Mouse (Mus musculus): ENCODE measurements around the gene 1700001P01Rik.
"Not testable (repeated sequence)": the region's sequence is repeated elsewhere in the genome, so short reads cannot be mapped to it uniquely, and the experiment has no call there.

The 1700001P01Rik gene

GRCm38 (mm10) chr11:97793165-97793564 is 17.4 kb upstream of the 1700001P01Rik start:
- peak; percentile 94 for DNase-seq (ENCODE audit: low read depth)

DNA sequence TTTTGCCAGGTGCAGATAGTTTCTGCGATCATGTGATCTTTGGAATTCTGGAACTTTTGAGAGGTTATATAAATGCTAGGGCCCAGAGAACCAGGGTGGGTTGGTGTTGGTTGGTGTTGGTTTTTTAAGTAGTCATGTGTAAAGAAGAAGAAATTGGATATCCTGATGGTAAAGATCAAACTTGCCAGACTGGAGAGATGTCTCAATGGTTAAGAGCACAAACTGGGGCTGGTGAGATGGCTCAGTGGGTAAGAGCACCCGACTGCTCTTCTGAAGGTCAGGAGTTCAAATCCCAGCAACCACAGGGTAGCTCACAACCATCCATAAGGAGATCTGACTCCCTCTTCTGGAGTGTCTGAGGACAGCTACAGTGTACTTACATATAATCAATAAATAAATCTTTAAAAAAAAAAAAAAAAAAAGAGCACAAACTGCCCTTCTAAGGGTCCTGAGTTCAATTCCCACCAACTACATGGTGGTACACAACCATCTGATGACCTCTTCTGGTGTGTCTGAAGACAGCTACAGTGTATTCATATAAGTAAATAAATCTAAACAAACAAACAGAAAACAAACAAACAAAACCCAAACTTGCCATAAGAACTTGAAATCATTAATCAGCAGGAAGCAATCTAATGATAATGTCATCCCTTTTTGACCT is 15.2 kb upstream of the 1700001P01Rik start:
- not testable (repeated sequence) for DNase-seq (ENCODE audit: low read depth)

DNA sequence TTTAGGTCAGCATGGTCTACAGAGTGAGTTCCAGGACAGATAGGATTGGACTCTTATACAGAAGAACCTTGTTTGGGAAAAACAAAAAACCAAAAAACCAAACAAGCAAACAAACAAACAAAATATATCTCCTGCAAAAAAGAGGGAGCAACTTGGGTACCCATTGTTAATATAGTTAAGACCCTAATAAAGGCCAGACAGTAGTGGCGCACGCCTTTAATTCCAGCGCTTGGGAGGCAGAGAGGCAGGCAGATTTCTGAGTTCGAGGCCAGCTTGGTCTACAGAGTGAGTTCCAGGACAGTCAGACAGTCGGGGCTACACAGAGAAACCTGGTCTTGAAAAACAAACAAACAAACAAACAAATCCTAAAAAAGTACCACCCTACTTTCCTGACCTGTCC is 14.0 kb upstream of the 1700001P01Rik start:
- no peak for DNase-seq (ENCODE audit: low read depth)

DNA sequence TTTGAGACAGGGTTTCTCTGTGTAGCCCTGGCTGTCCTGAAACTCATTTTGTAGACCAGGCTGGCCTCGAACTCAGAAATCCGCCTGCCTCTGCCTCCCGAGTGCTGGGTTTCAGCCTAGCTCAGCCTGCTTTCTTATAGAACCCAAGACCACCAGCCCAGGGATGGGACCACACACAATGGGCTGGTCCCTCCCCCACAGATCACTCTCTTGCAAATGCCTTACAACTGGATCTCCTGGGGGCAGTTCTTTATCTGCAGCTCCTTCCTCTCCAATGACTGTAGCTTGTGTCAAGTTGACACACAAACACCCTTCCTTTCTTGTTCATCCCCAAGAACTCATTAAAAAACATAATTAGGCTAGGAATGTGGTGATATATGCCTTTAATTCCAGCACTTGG is 12.2 kb upstream of the 1700001P01Rik start:
- DNase-seq (ENCODE audit: low read depth), result no peak

DNA sequence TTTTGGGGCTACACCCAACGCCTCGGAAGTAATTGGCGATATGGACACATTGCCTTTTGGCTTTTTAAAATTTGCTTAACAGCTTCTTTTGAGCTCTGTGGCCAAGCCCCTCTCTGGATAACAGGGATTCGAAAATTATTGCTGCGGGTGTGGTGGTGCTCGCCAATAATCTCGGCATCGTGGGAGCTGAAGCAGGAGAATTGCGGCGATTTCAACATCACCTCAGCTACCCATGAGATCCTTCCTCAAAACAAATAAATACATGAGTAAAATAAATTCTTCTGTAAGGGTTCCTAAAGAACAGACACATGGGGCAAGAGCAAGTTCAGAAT is 6.8 kb upstream of the 1700001P01Rik start:
- DNase-seq (ENCODE audit: low read depth), result no peak

DNA sequence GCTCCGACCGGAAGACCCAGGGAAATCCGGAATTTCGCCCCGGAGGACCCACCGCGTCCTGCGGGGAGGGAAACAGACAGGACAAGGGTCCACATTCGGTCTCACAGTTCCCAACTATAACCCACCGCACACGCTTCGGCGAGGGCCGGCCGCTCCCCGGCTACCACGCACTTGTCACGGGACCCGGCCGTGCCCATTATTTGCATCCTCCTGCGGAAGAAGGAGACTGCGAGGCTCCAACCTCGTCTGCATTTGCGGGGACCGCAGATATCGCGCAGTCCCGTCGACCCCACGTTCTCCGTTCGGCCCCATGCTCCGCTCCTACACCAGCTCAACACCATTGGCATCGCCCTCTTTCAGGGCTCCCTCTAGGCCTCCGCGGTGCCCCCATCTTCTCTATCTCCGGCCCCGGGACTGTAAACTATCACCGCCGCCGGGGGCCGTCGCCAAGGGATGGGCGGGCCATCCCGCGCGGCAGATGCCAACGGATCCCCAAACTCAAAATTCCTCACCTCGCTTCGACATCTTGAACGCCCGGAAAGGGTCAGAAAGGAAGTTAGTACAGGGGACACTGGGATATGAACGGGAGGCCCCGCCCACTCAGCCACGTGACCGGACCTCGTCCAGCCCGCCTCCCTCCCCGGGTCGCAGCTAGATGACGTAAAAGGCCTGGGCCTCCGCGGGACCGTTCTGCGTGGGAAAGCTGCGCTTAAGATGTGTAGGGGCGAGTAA is 6.3 kb upstream of the 1700001P01Rik start, which contains the start of gene Rpl23:
TSS of gene Rpl23 (minus strand) at position 606 of the 732 bp plus-strand sequence.
- peak; percentile 99 for DNase-seq (ENCODE audit: low read depth)

DNA sequence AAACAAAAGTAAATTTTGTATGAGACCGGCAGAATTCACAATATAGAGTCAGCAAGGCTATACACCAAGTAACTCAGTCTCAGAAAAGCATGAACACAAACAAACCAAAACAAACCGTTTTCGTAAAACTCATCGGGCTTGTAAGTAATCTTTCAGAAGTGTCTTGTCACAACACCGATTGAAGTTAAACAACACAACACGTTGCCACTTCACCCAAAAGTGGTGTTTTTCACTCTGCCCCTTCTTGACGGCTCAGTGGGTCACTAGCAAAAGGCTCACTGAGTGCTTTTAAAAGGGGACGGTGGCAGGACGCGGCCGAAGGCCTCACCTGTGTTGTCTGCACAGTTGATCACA is 5.7 kb upstream of the 1700001P01Rik start:
- DNase-seq (ENCODE audit: low read depth), result peak; percentile 50

GRCm38 (mm10) chr11:97779968-97780701 is 4.4 kb upstream of the 1700001P01Rik start:
- no peak for DNase-seq (ENCODE audit: low read depth)

- DNase-seq (ENCODE audit: low read depth), result no peak
Observed at GRCm38 (mm10) chr11:97778918-97779317, 3.2 kb upstream of the 1700001P01Rik start.

GRCm38 (mm10) chr11:97777129-97777529 is 1.4 kb upstream of the 1700001P01Rik start:
- peak; percentile 58 for DNase-seq (ENCODE audit: low read depth)

DNA sequence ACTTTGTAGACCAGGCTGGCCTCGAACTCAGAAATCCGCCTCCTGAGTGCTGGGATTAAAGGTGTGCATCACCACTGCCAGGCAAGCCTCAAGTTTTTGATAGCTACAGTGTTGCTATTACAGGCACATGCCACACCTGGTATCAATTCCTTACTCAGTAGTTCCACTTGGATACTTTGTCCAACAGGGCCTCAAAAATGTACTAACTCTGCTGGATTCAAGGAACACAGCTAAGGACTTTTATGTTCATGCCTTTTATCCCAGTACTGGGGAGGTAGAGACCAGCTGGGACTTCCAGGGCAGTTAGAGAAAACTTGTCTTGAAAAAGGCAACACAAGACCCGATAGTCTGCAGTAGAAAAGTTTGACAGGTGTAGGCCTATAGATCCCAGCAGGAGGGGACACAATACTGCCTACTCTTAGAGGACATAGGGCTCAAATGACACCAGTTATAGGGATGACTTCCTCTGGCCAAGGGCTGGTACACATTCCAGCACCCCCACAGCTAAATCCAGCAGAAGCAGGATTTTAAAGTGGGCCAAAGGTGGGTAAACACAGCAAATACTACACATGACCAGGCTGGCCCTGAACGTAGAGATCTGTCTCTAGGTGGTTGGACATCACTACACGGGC is 895 bp upstream of the 1700001P01Rik start:
- DNase-seq (ENCODE audit: low read depth), result no peak

- no peak for DNase-seq (ENCODE audit: low read depth)
Observed at GRCm38 (mm10) chr11:97775186-97775585, 532 bp downstream of the 1700001P01Rik start.

DNA sequence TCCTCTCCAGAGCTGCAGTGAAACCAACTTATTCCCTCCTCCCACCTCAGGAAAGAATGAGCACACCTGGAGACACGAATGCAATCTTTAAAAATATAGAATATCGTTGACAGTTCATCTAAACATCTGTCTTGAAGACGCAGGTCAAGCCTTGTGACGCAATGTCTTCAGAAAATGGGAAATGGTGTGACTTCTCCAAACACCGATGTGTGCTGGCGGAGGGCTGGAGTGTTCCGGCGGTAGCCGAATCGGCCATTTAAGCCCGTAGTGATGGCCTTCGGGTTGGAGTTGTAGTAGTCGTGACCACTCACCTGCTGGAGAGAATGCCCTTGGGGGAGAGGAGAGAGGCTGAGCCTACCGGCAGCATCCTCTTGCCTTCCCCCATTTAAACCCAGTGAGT is 4.3 kb downstream of the 1700001P01Rik start:
- no peak for DNase-seq (ENCODE audit: low read depth)

GRCm38 (mm10) chr11:97769704-97770103 is 6.0 kb downstream of the 1700001P01Rik start:
- no peak for DNase-seq (ENCODE audit: low read depth)

DNA sequence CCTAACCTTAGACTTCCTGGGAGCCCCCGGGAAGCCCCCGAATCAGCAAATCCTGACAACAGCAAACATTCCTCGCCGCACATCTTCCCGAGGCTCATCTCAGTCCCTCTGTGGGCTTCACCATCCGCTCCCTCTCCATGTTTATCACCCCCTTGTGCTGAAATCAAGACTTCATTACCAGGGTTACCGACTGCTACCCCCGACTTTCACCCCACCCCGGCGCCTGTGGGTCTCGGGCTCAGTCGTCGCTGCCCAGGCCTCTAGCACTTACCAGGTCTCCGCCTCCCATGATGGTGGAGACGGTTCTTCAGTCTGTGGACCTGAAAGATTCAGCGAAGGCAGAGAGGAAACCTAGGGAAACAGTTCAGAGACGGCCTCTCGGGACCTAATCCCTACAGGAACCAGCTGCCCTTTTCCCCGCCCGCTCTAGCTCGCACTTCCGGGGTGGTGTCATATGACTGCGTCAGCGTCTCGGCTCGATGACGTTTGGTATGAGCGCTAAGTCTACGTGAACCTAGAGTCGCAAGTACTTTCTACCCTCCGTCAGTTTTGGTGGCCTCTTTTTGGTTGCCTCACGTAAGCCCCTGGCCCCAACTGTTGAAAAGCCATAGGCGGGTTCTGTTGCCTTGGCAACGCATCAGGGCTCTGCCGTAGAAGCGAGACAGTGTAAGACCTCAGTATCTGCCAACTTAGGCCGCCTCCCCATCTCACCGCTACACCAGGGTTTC is 9.4 kb downstream of the 1700001P01Rik start, which contains the start of gene Cwc25:
TSS of gene Cwc25 (minus strand) at position 403 of the 728 bp plus-strand sequence.
- peak; percentile 98 for DNase-seq (ENCODE audit: low read depth)

DNA sequence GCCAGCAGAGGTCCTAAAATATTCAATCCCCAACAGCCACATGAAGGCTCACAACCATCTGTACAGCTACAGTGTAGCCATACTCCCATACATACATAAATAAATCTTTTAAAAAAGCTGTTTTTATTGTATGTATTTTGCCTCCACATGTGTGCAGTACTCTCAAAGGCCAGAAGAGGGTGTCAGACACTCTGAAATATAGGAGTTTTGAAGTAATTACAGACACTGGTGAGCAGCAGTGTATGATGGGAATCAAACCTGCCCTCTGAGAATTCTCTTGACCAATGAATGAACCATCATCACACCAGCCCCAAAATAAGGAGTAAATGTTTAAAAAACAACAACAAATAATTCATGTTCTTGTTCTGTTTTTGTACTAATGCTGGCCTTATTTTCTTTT is 14.1 kb downstream of the 1700001P01Rik start:
- peak; percentile 61 for DNase-seq (ENCODE audit: low read depth)

DNA sequence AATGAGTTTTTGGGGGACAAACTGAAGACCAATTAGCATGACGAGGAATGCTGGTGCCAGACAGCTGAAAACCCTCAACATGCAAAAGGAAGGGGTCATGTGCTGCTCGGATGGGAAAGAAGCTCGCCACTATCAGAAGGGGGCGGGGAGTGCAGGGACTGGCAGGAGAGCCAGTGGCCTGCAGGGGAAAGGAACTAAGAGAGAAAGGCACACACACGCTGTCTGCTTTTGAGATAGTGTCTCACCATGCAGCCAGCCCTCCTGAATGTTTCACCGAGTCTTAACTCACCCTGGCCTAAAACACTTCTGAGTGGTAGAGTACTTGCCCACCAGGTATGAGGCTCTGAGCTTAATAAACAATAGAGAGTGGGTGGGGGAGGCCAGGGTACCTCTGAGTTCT is 16.8 kb downstream of the 1700001P01Rik start:
- DNase-seq (ENCODE audit: low read depth), result no peak

DNA sequence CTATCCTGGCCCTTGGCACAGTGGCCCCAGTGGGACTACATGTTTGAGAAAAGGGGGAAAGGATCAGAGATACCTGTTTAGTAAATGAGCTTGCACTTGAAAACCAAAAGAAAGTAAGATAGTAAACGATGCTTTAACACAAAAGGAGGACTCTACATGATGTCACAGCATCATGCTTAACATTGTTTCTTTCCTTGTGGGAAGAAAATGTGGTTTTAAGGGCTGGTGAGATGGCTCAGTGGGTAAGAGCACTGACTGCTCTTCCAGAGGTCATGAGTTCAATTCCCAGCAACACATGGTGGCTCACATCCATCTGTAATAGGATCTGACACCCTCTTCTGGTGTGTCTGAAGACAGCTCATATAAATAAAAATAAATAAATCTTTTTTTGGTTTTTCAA is 17.6 kb downstream of the 1700001P01Rik start:
- no peak for DNase-seq (ENCODE audit: low read depth)

DNA sequence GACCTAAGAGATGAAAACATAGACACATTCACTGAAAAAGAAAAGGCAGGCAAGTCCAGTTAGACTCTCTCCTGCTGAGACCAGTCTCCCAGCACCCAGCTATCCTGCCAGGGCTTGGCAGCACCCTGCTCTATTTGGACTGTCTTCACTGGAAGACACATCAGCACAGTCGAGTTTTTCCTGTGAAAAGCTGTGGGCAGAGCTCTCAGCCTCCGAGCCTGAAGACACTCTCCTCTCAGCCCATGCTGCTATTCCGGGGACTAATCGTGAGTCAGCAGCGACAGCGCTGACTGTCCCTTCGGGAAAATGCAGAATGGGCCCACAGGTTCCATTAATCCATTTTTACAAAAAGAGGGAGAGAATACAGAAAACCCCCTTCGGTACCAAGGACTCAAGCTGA is 22.4 kb downstream of the 1700001P01Rik start:
- DNase-seq (ENCODE audit: low read depth), result no peak

DNA sequence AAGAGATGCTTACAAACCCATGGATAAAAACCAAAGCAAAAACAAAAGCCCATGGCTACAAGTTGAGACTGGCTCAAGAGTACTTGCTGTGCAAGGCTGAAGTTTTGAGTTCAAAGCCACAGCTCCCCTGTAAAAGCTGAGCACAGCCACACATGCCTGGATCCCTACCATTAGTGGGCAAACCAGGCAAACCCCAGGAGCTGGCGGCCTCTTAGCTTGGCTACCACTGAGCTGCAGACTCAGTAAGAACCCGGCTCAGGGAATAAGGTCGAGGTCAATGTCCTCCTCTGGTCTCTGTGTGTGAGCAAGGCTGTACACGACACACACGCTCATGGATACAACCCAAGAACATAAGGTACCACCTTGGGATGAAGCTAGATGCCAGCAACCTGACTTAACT is 27.2 kb downstream of the 1700001P01Rik start:
- DNase-seq (ENCODE audit: low read depth), result no peak

- DNase-seq (ENCODE audit: low read depth), result no peak
Observed at GRCm38 (mm10) chr11:97747773-97748172, 27.9 kb downstream of the 1700001P01Rik start.

DNA sequence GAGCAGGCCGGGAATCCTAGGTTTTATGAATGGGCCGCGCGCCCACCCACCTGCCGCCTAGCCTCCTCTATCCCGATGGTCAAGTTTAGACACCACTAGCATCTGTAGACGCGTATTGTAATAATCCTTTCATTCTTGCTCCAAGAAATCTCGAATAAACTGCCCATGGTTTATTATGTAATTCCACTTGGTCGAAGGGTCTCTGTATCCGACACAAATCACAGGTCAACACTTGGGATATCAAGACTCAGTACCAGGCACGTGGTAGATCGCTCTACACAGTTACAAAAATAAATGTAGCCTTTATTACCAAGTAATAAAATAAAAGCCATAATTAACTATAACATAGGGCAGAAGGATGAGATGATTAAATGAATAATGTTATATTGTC is 30.4 kb downstream of the 1700001P01Rik start:
- no peak for DNase-seq (ENCODE audit: low read depth)

All from induced T-regulatory cell, adult 2 months (primary cell).